Comparison of ENCODE assay signal across 8 mouse cellular contexts in genomic region chr15:89523283-89523832, GRCm38 (mm10). TPM values are rescaled to one million over a fixed set of nuclear protein-coding genes. Genes with fewer than 3 reads are reported as not detected.
A peak's percentile ranks its signal among the peaks of the same experiment; 100 is the strongest.
DNase-seq lines count a peak whose midpoint lies in the region; ATAC-seq and TF ChIP-seq lines count a peak whose summit lies in the region.

No protein-coding gene starts in this region.

- no peak for TF ChIP-seq EP300 in lung, postnatal 0 days (IDR thresholded peaks at IDR 0.05)

- no peak overlapping the region for H3K9ac ChIP-seq in lung, postnatal 0 days (replicated peaks; ENCODE audit: low read depth)
- peak overlapping the region; percentile 45 for H3K9ac ChIP-seq in limb, embryonic 11.5 days (ENCODE audit: low read length)

- peak; percentile 53 for DNase-seq in adrenal gland, postnatal 10 days
- DNase-seq in adrenal gland, adult 2 months: no peak
- peak; percentile 22 for DNase-seq in lung, postnatal 0 days (ENCODE audit: low spot score)
- DNase-seq in lung, postnatal 14 days: no peak
- peak; percentile 41 for DNase-seq in limb, embryonic 11.5 days (ENCODE audit: low spot score)
- peak; percentile 43 for DNase-seq in retina, embryonic 14.5 days (ENCODE audit: low spot score)
- no peak for DNase-seq in right cerebral cortex, postnatal 14 days
- DNase-seq in layer of hippocampus, adult 9-10 months (ENCODE audit: low spot score): no peak

- H3K36me3 ChIP-seq in lung, postnatal 0 days (ENCODE audit: insufficient read depth, low read length): no peaks in the 10 kb centered on the region
- no peaks in the 10 kb centered on the region for H3K36me3 ChIP-seq in limb, embryonic 11.5 days (ENCODE audit: control insufficient read depth, insufficient read depth, low read length)

- ATAC-seq in lung, postnatal 0 days: peak; percentile 41
- 0 out of 2 replicates have a peak, but pooled peaks have one; percentile 22 for ATAC-seq in limb, embryonic 11.5 days (ENCODE audit: insufficient number of reproducible peaks, low FRiP score, low TSS enrichment, low read depth)

- no peak overlapping the region for H3K27ac ChIP-seq in lung, postnatal 0 days (ENCODE audit: low read length)
- no peak overlapping the region for H3K27ac ChIP-seq in limb, embryonic 11.5 days (replicated peaks; ENCODE audit: low read depth, low read length)

- TF ChIP-seq CTCF in lung, postnatal 0 days (IDR thresholded peaks at IDR 0.05): no peak

- H3K9me3 ChIP-seq in lung, postnatal 0 days (ENCODE audit: low read length): no peaks in the 10 kb centered on the region
- H3K9me3 ChIP-seq in limb, embryonic 11.5 days (ENCODE audit: control insufficient read depth, low read length): no peaks in the 10 kb centered on the region

- no peaks in the 10 kb centered on the region for H3K4me1 ChIP-seq in lung, postnatal 0 days (ENCODE audit: insufficient read depth, low read depth, low read length)
- H3K4me1 ChIP-seq in limb, embryonic 11.5 days (ENCODE audit: control insufficient read depth, insufficient read depth, low read length): 0 out of 2 replicates have a peak, but pooled peaks cover 4% of the 10 kb centered on the region

- WGBS in lung, postnatal 0 days: 27% methylated on average over 9 of the region's 47 CpGs
- WGBS in limb, embryonic 11.5 days: 8% methylated on average over 22 of the region's 47 CpGs

- peak overlapping the region; percentile 70 for H3K4me2 ChIP-seq in lung, postnatal 0 days (replicated peaks; ENCODE audit: low read depth, low read length)
- peak overlapping the region; percentile 98 for H3K4me2 ChIP-seq in limb, embryonic 11.5 days (ENCODE audit: low read depth, severe bottlenecking)

- no peaks in the 10 kb centered on the region for H3K27me3 ChIP-seq in lung, postnatal 0 days (replicated peaks; ENCODE audit: insufficient read depth, low read length)
- H3K27me3 ChIP-seq in limb, embryonic 11.5 days (ENCODE audit: control insufficient read depth, insufficient read depth, low read length): peaks cover 20% of the 10 kb centered on the region

- peak overlapping the region; percentile 33 for H3K4me3 ChIP-seq in lung, postnatal 0 days (ENCODE audit: low read depth, low read length)
- H3K4me3 ChIP-seq in limb, embryonic 11.5 days (ENCODE audit: low read depth, low read length): peak overlapping the region; percentile 55

RNA-seq across cellular contexts. Expression of gene Shank3, which starts 23.9 kb away (rescaled TPM):
- 10 to 100 TPM; 54.1 to 67.5 TPM for total RNA-seq in adrenal gland, postnatal 10 days (2021)
- total RNA-seq in adrenal gland, adult 2 months (2021): 10 to 100 TPM; 32.7 to 36.9 TPM
- 50.9 and 64.1 TPM in 2 replicates for polyA plus RNA-seq in adrenal gland, adult 2 months (2012; rRNA removed)
- polyA plus RNA-seq in lung, postnatal 0 days (2015; fragmentation: Nextera tagmentation; extraction: Ambion mirVana): 1.8 and 2.2 TPM in 2 replicates
- polyA plus RNA-seq in limb, embryonic 11.5 days (2014; fragmentation: Nextera tagmentation; extraction: Ambion mirVana): 1.9 and 2.5 TPM in 2 replicates

RNA-seq across cellular contexts. Expression of gene Acr, which starts 44.8 kb away (rescaled TPM):
- total RNA-seq in adrenal gland, postnatal 10 days (2021): under 1 TPM; 0.45 to 0.76 TPM
- total RNA-seq in adrenal gland, adult 2 months (2021): under 1 TPM in 1 of 2 experiments, not detected in 1; 0.26 TPM
- 1.3 and 1.5 TPM in 2 replicates for polyA plus RNA-seq in adrenal gland, adult 2 months (2012; rRNA removed)
- 0.08 TPM in 1 of 2 replicates, not detected in the other for polyA plus RNA-seq in lung, postnatal 0 days (2015; fragmentation: Nextera tagmentation; extraction: Ambion mirVana)
- polyA plus RNA-seq in limb, embryonic 11.5 days (2014; fragmentation: Nextera tagmentation; extraction: Ambion mirVana): 0.17 TPM in 1 of 2 replicates, not detected in the other

RNA-seq across cellular contexts. Expression of gene Arsa, which starts 46.1 kb away (rescaled TPM):
- 10 to 100 TPM; 26.6 to 29.5 TPM for total RNA-seq in adrenal gland, postnatal 10 days (2021)
- 10 to 100 TPM; 16.6 to 24.5 TPM for total RNA-seq in adrenal gland, adult 2 months (2021)
- 57.6 and 67.8 TPM in 2 replicates for polyA plus RNA-seq in adrenal gland, adult 2 months (2012; rRNA removed)
- 22.4 and 23.3 TPM in 2 replicates for polyA plus RNA-seq in lung, postnatal 0 days (2015; fragmentation: Nextera tagmentation; extraction: Ambion mirVana)
- polyA plus RNA-seq in limb, embryonic 11.5 days (2014; fragmentation: Nextera tagmentation; extraction: Ambion mirVana): 7.6 and 8.4 TPM in 2 replicates

Comparison
In these comparisons a context has a peak if more than half of its experiments do, and no peak if none do; other contexts are left out.
1. DNase-seq: peak in adrenal gland, postnatal 10 days (single experiment), lung, postnatal 0 days (single experiment), limb, embryonic 11.5 days (single experiment) and retina, embryonic 14.5 days (single experiment); none in adrenal gland, adult 2 months (single experiment), lung, postnatal 14 days (single experiment), right cerebral cortex, postnatal 14 days (single experiment) and layer of hippocampus, adult 9-10 months (single experiment).
2. RNA of gene Shank3, which starts 23.9 kb away (polyA plus RNA-seq): 50.9 to 64.1 TPM in adrenal gland, adult 2 months; 1.9 to 2.5 TPM in limb, embryonic 11.5 days and 1.8 to 2.2 TPM in lung, postnatal 0 days; every median in the first group is over 10 times any median in the second.